Mouse (Mus musculus): ENCODE data around the gene Clstn1. TPM values are rescaled to one million over a fixed set of nuclear protein-coding genes. Genes with fewer than 3 reads are reported as not detected.

The Clstn1 gene
- total RNA-seq, 2 experiments from 2014 or later: 27.5 to 35.0 TPM

DNA sequence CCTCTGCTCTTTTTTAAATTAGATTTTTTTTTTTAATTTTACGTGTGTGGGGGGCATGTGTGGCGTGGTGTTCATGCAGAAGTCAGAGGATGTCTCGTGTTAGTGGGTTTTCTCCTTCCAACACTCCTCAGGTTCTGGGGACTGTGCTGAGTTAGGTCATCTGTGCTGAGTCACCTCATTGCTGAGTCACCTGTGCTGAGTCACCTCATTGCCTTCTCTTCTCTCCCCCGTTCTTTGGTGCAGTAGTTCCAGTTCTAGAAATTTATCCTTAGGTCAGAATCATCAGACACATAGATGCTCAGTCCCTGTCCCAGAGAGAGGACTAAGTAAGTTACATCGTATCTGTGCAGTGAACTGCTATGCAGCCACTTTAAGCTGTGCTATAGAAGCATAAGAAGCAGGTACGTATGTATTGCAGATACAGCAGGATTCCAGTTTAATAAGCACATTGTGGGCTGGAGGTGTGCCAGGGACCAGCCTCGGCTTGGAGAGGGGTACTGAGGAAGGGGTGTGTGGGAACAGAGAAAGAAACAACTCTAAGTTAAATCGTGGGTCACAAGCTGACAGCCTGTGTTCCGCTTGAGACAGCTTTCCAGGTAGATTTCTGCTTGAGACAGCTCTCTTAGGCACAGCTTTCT lies 46.5 kb downstream of the Clstn1 start:
- DNase-seq (ENCODE audit: low spot score): no peak

DNA sequence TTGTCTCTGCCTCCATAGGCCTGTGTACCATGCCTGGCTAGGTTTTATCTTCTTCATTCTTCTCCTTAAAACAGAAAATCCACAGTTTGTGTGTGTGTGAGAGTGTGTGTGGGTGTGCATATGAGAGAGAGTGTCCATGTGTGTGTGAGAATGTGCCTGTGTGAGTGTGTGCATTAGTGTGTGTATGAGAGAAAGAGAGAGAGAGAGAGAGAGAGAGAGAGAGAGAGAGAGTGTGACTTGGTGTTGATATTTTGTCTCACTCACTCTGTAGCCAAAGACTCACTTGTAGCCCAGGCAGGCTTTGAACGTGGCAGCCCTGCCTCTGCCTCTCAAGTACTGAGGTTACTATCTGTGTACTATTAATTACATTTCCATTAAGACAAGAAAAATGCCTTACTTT lies 47.9 kb downstream of the Clstn1 start:
- no peak for DNase-seq (ENCODE audit: low spot score)

DNA sequence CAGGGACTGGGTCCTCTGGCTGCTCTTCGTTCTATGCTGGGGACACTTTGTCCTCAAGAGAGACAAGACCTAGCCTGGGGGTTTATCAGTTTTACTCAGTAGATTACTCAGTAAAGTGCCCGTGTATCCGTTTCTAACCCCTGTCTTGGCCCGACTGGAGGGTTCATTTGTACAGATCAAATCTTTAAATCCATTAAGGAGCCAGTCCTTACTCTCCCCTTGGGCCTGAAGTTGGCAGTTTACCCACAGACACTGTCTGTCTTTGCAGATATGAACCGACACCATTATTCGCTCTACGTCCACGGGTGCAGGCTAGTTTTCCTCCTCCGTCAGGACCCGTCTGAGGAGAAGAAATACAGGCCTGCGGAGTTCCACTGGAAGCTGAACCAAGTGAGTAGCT lies 48.7 kb downstream of the Clstn1 start:
- DNase-seq (ENCODE audit: low spot score): no peak

DNA sequence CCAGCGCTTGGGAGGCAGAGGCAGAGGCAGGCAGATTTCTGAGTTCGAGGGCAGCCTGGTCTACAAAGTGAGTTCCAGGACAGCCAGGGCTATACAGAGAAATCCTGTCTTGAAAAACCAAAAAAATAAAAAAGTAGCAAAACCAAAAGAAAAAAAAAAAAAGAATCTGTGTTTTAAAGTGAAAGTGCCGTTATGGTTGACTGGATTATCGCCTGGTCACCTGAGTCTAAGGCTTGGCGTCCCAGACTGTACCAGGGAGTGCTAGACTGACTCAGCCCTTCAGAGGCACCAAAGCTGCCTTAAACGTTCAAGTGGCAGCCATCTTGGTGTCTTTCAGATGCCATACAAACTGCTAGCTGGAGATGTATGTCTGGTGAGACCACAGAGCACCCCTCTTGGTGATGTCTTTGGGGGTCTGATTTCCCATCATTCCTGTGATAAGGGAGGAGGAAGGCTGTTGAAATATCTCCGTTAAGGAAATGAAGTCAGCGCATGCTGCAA lies 49.7 kb downstream of the Clstn1 start:
- DNase-seq (ENCODE audit: low spot score): no peak

DNA sequence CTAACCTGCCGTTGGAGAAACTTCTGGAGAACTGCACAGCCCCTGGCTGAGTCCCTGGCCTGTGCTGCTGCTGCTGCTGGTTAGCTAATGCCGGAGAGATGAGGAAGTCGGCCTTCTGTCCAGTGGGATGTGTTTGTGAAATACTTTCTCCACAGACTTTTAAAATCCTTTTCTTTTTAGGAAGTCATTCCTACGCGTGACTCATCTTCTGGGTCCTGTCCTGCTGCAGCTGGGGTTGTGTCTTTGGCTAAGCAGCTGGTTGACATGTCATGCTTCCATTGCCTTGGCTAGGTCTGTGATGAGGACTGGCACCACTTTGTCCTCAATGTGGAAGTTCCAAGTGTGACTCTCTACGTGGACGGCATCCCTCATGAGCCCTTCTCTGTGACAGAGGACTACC lies 51.7 kb downstream of the Clstn1 start:
- DNase-seq (ENCODE audit: low spot score): peak; percentile 45

DNA sequence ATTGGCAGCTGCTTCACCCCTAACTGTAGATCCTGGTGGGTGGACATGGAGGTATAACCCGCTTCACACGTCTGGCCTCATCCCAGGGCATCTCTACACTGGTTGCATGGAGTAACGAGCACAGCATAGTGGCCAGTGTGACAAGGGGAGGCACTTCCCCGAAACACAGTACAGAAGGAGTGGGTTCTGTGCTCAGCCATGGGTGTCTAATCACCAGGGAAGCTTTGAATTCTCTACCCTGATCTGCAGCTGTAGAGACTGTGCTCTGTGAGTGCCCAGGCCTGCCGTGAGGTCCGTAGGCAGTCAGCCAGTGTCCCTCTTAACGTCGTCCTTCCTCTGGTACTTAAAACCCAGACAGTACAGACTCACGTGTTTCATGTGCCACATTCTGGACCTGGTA lies 54.6 kb downstream of the Clstn1 start:
- DNase-seq (ENCODE audit: low spot score): no peak

DNA sequence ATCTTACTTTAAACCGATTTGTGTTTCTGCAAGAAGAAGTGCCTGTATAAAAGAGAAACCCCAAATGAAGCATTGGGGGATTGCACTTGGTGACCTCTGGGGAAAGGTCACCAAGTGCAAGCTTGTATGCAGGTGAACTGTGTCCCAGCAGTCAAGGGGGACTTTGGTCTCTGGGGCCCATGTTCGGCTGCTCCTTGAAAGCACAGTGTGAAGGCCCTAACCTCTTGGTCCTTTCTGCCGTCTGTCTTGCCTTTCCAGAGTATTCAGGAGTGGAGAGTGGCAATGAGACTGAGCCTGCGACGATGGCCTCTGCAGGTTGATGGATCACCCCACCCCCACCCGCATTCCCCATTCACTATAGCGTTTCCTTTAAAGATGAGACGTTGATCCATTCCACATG lies 55.1 kb downstream of the Clstn1 start:
- DNase-seq (ENCODE audit: low spot score): no peak

DNA sequence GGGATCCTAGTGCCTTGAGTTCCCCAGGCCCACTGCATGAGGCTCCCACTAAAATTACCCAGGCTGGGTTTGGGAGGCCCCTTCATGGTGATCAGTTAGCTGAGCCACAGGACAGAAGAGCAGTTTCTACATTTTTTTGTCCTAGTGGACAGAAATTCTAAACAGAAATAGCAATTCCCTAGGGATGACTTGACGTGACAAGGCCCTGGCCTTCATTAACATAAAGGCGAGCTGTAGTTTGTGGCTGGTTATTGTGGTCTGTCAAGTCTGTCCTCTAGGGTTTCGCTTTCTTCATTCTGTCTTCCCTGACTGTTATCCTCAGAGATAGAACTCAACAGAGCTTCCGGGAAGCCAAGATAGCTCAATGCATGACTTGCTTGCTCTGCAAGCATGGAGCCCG lies 55.7 kb downstream of the Clstn1 start:
- DNase-seq (ENCODE audit: low spot score): no peak

DNA sequence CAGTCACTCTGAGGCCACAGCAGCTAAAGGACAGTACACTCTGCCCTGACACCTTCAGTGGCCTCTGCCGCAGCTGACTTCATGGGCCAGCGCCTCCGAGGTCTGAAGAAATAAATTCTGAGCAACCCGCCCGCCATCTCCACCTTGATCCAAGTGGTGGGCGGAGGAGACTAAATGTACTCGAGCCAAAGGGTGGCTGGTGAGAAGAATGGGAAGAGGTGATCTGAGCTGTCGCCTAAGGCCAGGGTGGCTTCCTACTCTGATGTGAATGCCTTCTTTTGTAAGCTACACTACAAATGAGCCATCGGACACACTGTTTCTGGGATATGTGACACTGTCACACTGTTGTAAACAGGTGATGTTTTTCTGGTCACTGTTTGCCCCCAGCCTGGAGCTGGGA lies 59.5 kb downstream of the Clstn1 start:
- DNase-seq (ENCODE audit: low spot score): no peak

DNA sequence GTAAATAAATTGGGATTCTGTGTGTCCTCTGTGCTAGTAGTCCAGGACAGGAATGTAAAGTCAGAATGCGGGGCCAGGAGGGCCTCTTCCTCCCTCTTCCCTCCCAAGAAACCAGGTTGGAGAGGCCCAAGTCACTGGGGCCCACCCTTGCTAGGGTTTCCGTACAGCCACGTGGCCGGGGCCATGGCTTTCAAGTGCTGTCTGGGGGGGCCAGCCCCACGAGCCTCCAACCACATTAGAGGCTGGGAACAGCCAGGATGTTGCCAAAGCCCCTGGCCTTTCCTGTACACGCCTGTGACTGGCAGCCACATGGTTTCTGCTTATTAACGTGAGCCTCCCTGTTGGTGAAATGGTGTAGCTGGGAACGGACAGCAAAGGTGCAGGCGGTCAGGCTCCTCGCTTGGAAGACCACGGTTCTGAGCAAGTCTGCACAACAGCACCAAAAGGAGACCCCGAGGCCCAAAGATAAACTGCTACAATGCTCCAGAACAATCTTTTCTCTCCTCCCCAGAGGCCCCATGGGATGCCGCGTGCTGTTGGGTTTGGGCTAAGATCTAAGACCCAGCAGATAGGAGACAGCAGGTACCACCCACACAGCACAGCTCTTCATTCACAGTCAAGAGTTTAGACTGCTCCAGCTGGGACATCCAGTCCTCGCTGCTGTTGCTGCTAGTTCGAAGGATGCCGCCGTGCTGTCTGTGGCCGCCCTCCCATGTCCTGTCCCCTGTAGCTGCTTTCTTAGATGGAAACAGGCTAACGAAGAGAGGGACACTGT lies 62.0 kb downstream of the Clstn1 start:
- no peak for DNase-seq (ENCODE audit: low spot score)

DNA sequence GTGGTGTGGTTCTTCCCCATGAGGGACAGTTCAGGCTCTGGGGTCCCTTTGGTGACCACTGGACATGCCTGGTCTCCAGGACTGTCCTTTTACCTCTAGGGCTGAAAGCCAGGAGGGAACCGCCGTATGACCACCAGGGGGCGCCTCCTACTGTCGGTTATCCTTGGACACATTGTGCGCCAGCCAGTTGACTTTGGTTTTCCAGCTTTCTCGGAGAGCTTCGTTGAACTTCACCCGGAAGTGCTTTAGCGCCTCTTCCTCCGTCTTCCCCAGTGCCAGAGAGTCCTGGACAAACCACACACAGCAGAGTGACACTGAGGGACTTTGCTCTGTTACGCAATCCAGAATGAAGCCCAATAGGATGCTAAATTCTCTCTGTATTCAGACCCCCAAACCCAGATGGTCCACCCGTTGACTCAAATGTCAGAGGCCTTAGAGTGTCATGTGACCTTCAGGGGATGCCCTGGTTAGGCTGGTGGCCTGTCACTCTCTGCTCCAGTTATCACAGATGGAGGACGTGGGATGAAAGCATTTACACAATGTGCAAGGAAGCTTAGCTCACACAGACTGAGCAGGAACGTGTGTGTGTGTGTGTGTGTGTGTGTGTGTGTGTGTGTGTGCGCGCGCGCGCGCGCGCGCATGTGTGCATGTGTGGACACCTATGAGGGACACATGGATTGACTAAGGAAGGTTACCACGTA lies 64.4 kb downstream of the Clstn1 start:
- peak; percentile 83 for DNase-seq (ENCODE audit: low spot score)

DNA sequence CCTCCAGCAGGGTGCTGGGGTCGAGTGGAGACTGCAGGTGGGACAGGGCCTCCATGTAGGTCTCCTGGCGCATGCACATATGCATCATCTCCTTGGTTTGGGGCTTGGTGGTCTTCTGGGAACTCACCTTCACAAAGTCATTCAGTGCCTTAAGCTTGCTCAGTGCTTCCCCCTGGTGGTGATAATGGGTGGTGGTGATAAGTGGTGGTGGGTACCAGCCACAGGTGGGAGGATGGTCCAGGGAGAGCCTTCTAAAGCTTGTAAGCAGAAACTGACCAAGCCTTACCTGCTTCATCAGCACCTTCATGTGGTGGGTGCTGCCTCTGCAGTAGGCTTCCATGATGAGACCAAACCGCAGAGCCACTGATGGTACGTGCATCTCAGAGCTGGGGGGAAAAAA lies 68.0 kb downstream of the Clstn1 start:
- DNase-seq (ENCODE audit: low spot score): peak; percentile 37

DNA sequence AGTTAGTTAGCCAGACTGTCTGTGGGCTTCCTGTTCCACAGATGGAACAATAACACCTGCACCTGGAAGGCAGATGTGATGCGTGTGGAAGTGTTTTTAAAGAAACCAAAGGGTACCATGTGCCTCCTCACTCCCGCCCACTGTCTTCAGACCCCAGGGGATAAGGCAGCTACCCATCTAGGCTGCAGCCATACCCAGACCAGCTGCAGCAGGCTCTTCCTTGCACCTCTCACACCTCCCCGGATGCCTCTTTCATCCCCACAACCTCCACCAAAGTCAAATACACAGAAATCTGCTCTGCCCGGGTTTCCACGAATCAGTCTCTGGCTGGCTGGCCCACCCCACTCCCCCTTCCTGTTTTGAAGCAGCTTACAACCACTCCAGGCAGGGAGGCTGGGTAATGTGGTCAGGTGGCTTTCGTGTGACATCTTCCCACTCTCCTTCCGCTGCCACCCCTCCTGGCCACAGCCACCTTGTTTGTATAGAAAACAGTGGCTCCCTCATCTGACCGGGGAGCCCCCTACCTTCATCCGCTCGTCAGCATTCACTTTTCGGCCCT lies 71.7 kb downstream of the Clstn1 start:
- no peak for DNase-seq (ENCODE audit: low spot score)

DNA sequence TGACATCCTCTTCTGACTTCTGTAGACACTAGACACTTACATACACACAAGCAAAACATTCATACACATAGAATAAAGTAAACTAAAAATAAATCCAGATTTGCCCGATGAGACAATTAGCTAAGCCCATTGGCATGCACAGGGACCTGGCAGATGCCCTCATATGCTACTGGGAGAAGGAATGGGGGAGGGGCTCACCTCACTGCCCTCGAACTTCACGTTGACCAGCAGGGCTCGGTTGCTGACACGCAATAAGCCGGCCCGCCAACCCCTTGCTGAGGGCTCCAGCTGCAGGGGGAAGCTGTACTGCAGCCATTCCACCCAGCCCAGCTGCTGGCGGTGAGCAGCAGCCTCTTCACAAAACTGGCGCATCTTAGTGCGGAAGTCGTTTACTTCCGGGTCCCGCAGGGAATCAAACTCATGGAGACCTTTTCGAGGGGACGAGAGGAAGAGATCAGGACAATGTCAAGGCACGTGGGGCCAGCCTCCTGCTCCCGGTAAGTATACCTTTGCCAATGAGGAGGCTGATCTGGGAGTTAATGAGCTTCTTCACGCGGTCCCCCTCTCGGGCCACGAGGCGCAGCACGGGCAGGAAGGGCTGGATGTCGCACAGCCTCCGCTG lies 73.3 kb downstream of the Clstn1 start:
- DNase-seq (ENCODE audit: low spot score): no peak

DNA sequence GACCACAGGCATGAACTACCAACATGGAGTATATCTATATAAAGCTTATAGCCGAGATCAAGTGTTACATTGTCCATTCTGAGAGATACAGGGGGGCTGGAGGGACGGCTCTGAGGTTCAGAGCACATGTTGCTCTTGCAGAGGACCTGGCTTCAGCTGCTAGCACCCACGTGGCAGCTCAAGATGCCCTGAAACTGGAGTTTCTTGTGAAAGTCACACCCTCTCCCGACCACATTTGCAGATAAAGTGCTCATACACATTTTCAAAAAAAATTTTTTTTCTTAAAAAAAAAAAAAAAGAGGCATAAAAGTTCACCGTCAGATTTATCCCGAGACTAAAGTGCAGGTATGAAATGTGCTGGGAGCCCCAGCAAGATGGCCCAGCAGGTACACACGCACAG lies 74.3 kb downstream of the Clstn1 start:
- no peak for DNase-seq (ENCODE audit: low spot score)

DNA sequence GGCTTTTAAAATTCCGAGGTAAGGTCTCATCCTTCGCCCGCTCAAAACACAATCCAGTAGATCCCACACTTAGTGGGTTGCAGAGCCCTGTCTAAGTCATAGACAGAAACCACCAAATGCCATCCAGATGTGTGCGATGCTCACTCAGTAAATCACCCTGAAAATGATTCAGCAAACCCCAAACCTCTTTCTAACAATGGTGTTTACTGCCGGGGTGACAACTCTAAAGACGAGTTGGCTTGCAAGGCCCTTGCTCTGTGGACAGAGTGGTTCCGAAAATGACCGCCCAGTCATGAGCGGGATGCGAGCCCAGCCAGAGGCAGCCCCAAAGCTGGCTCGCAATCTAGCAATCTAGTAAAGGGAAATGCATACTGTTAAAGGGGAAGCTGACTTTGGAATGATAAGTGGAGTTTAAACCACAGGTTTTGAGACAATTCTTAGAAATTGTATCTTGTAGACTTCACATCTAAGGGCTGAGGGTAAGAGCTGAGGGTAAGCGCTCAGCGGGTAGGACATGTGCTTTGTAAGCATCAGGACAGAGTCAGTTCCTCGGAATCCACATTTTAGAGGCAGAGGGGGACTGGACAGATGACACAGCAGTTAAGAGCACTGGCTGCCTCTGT lies 75.8 kb downstream of the Clstn1 start:
- DNase-seq (ENCODE audit: low spot score): no peak

DNA sequence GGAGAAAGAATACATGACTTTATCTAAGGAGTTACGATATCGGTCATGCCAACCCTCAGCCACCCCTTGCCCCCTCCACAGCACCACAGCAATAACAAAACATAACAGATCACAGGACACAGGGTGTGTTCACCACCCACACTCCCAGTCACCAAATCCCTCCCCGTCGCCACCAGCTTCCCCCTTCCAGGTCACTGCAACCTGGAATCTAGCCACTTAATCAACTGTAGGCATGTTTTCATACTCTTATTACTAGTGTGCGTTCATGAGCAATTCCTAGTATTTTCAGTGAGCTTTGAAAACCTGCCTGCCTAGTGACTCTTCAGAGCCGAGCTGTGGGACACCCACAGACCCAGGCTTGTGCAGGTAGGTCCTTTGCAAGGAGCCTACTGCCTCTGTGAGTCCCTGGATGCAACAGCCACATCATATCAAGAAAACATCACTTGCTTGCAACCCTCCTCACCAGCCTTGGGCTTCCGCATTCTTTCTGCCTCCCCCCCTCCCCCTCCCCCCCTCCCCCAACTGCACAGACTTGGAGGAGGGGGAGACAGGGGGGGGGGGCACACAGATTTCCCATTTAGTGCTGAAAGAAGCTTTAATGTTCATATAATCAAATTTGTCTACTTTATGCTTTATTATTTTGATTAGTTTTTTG lies 77.7 kb downstream of the Clstn1 start:
- DNase-seq (ENCODE audit: low spot score): no peak

DNA sequence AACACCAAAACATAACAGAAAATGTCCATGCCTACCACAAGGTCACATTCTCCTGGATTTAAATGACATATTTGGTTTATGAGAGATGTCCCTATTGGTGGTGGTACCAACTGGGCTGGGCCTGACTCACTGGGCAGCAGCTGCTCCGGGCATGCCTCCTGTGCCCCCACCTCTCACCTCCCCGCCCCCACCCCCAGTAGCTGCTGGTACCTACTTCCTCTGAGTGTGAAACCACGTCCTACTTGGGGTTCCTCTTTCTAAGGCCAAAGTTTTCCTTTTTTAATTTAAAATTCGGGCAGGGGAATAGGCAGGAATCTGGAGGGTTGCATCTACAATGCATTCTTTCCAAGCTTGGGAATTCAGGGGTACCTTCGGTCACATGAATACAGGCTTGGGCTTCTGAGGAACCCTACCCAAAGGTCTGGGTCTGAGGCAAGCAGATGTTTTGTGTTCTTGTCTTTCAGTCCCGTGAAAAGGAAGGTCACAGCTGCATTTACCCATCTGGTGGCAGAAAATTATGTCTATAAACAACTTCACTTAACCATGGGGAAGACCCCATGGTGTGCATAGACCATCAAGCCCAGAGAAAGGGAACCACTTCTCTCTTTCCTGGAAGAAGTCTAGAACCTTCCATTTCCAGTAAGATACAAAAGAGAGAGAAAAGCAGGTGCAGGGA lies 78.9 kb downstream of the Clstn1 start:
- DNase-seq (ENCODE audit: low spot score): no peak

DNA sequence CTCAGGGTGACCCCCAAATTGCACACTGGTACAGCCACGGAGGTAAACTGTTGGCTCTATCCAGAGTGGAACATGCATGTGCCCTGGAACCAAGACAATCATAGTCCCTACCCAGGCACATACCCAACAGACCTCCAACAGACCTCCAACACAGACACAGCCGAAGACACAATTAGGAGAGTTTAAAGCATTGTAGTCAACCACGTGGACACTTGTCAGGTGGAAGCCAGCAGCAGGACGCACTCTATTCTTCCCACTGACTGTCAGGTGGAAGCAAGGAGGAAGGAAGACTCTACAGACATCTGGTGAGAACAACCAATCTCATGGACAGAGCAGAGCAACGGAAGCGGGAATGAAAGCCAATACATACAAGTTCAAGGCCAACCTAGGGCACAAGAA lies 79.4 kb downstream of the Clstn1 start:
- DNase-seq (ENCODE audit: low spot score): no peak

DNA sequence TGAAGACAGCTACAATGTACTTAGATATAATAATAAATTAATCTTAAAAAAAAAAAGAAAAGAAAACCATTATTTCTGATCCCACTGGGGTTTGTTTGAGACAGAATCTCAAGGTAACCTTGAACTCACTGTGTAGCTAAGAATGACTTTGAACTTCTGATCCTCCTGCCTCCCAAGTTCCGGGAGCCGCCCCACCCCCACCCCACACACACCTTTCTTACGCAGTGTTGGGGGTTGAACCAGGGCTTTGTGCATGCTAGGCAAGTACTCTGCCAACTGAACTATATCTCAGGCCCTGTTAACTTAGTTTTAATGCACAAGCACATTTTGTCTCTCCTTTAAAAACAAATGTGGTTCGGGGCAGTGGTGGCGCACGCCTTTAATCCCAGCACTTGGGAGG lies 84.9 kb downstream of the Clstn1 start:
- DNase-seq (ENCODE audit: low spot score): no peak
